Mouse (Mus musculus) CD4-positive, CD25-positive, alpha-beta regulatory T cell, adult 4 months (primary cell): ENCODE results near the gene Cog4. TPM values are rescaled to one million over a fixed set of nuclear protein-coding genes. Genes with fewer than 3 reads are reported as not detected.
A peak's percentile ranks its signal among the peaks of the same experiment; 100 is the strongest.
"Not testable (repeated sequence)": the region's sequence is repeated elsewhere in the genome, so short reads cannot be mapped to it uniquely, and the experiment has no call there.

Experiments
- ATAC-seq: one replicate; pipeline ENCODE4 v1.8.0; 2017
- polyA plus RNA-seq, 2 experiments: library from polyadenylated mRNA; unstranded; fragments of 100-300 nt; shearing (Covaris generic); gene quantifications; one replicate each; pipeline ENCODE4 v1.2.1; 2017

The Cog4 gene
- polyA plus RNA-seq, 2 experiments from 2014 or later, result 57.7 to 94.5 TPM

DNA sequence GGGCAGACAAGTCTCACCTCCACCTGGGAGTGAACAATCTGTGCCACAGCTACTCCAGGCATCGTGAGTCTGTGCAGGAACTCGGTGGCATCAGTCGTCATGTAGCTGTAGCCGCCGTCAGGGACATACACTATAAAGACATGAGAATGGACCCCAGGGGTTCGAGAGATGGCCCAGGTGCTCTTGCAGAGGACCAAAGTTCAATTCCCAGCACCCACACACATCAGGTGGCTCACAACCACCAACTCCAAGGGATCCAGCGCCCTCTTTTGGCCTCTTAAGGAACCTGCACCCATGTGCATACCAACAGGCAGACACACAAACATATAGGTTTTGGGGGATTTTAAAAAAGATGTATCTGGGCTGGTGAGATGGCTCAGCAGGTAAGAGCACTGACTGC is 45.6 kb downstream of the Cog4 start:
- ATAC-seq, result no peak

- ATAC-seq, result no peak
Measured at GRCm38 (mm10) chr8:110892913-110893312, 46.5 kb downstream of the Cog4 start.

DNA sequence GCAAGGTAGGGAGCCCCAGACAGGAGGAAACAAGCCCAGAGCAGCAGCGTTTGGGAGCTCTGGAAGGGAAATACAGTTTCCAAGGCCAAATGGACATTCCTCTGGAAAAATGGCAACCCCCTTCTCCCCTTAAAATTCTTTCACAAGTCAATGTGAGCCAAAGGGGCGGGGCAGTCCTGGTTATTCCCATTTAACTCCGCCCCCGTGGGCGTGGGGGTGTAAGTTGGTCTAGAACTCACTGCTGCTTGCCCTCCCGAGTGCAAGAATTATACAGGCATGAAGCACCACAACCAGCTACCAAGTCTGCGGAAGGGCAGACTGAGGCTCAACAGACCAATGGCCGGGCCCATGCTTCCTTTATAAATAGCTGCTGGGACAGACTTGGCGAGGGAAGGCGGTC is 48.5 kb downstream of the Cog4 start:
- ATAC-seq, result no peak

GRCm38 (mm10) chr8:110895254-110895653 is 48.9 kb downstream of the Cog4 start:
- ATAC-seq, result no peak

DNA sequence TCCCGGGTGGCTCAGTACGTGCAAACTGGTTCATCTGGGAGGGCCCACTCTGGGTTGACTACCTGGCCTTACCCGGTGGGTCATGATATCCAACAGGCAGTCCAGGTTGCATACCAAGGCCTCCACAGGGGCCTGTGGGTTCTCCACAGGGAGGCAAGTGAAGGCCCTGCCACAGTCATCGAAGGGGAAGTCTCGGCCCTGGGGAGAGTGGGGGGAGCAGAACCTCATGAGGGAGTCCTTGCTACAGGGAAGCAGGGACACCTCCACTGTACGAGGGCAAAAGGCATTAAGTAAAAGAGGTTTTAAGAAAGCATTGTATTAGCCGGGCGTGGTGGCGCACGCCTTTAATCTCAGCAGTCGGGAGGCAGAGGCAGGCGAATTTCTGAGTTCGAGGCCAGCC is 49.4 kb downstream of the Cog4 start:
- ATAC-seq, result no peak

GRCm38 (mm10) chr8:110897495-110897894 is 51.1 kb downstream of the Cog4 start:
- no peak for ATAC-seq

DNA sequence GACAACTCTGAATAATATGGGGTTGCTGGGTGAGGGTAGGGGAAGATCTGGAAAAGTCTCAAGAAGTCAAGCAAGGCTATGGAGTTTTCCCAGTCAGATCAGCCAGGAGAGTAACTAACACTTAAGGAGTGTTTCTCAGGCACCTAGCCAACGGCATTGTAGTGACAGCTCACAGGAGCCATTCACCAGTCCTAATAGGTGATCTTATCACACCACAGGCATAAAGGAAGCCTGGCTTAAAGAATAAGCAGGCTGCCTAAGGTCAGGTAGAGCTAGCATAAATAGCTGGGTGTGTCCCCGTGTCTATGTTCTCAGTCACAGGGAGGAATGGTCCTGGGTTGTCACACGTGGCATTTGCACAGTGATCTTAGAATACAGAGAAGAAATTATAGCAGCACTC is 54.7 kb downstream of the Cog4 start:
- ATAC-seq, result no peak

DNA sequence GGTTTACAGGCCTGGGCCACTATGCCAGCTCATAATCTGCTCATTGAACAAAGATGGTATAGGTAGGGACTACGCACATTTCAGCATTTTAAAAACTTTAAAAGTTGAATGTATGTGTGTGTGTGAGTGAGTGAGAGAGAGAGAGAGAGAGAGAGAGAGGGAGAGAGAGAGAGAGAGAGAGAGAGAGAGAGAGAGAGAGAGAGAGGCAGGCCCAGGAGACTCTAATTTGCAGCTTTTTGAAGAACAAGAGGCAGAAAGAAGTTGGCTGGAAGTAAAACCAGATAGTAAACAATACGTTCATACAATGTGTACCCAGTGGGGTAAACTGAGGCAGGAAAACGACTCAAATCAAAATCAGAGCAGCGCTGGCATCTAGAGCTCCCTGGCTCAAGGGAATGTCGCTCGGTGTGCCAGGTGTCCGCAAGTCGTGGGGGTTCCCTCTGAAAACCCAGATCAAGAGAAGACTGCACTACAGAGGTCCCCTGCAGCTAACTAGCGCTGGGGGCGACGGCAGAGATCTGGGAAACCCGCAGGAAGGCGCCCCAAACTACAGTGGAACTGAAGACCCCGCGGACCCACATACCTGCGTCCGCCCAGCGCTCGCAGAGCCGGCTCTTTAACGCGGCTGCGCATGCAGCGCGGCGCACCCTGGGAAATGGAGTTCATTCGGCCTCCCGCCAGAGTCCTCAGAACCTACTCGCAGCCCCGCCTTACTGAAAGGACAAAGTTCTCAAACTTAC is 55.6 kb downstream of the Cog4 start, which contains the start of gene Fuk:
TSS of gene Fuk (minus strand) at position 650 of the 740 bp plus-strand sequence.
- peak; percentile 100 for ATAC-seq

GRCm38 (mm10) chr8:110902579-110902965 is 56.2 kb downstream of the Cog4 start:
- no peak for ATAC-seq

- ATAC-seq, result no peak
Measured at GRCm38 (mm10) chr8:110905404-110905803, 59.0 kb downstream of the Cog4 start.

- no peak for ATAC-seq
Measured at GRCm38 (mm10) chr8:110906682-110907081, 60.3 kb downstream of the Cog4 start.

DNA sequence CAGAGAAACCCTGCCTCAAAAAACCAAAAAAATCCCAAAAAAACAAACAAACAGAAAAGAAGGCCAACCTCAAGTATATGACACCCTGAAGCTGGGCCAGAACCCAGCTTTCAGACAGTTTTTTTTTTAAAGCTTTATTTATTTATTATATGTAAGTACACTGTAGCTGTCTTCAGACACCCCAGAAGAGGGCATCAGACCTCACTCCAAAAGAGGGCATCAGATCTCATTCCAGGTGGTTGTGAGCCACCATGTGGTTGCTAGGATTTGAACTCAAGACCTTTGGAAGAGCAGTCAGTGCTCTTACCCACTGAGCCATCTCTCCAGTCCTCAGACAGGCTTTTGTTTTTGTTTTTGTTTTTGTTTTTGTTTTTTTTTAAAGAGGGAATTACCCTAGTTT is 63.5 kb downstream of the Cog4 start:
- not testable (repeated sequence) for ATAC-seq

GRCm38 (mm10) chr8:110911576-110912570 is 65.5 kb downstream of the Cog4 start:
- ATAC-seq, result no peak

GRCm38 (mm10) chr8:110917415-110917814 is 71.0 kb downstream of the Cog4 start:
- no peak for ATAC-seq

- no peak for ATAC-seq
Measured at GRCm38 (mm10) chr8:110918027-110918426, 71.6 kb downstream of the Cog4 start.

DNA sequence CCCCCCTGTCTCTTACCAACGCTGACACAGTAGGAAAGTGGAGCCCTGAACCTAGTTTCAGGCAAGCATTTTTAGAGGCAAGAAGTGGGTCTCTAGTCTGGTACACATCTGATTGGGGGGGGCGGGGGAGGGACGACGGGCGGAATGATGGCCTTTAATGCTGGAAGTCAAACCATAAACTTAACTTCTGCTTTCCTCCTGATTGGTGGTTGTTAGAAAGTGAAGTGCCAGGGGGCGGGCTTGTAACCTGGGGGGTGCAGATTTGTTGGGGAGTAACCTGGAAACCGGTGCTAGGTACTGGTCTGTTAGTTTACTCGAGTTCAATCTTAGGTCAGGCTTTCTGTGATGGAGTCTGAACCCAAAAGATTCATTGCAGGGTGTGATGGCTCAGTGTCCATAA is 72.1 kb downstream of the Cog4 start:
- no peak for ATAC-seq

GRCm38 (mm10) chr8:110919341-110920031 is 73.1 kb downstream of the Cog4 start, which contains the start of gene St3gal2:
TSS of gene St3gal2 (plus strand) at chr8:110919922.
- ATAC-seq, result peak; percentile 98

DNA sequence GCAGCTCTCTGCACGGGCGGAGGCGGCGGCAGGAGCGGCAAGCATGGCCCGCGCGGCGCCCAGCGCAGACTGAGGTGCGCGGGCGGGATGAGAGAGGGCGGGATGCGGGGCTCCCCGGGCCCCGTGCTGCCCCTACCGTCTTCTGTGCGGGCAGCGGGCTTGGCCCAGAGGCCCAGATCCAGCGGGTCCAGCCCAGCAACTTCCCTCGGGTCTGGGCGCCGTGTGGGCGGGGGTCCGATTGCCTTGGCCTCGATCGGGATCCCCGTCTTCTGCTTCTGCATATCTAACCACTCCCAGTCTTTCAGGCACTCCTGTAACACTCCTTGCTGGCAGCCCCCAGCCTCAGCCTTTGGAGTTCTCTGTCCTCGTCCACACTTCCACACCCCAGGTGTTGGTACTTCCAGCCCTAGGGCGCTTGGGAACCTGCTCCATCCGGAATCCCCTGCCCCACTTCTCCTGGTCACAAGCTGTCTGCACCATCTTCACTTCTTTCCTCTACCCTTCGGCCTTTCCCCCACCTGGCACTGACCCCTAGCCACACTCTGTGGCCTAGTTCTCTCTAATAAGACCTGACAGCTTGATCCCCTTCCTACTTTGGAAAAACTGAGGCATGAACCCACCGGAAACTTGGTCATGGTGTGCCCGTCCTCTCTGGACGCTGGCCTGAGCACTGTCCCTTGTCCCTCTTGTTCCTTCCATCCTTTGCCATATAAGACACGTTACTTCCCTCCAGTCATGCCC is 73.8 kb downstream of the Cog4 start:
- peak; percentile 53 for ATAC-seq

DNA sequence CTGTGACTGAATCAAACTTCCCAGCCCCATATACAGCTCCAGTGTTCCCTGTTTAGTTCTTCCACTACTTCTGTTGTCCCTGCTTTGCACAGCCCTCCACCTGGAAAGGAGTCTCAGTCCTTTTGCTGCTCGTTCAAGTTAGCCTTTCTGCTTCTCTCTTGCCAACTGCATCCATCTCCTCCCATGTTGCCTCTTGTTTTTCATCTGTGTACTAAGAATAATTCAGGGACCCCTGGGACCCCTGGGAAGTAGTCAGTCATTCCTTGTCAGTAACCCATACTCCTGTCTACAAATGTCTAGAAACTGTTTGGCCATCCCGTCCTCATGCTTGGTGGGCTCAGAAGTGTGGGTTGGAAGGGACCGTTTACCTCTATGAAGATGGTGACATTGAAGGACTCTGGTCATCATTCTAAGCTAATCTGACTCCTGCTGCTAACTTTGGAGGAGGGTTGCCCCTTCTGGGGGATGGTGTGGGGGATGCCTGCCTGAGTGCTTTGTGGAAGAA is 74.4 kb downstream of the Cog4 start:
- no peak for ATAC-seq

DNA sequence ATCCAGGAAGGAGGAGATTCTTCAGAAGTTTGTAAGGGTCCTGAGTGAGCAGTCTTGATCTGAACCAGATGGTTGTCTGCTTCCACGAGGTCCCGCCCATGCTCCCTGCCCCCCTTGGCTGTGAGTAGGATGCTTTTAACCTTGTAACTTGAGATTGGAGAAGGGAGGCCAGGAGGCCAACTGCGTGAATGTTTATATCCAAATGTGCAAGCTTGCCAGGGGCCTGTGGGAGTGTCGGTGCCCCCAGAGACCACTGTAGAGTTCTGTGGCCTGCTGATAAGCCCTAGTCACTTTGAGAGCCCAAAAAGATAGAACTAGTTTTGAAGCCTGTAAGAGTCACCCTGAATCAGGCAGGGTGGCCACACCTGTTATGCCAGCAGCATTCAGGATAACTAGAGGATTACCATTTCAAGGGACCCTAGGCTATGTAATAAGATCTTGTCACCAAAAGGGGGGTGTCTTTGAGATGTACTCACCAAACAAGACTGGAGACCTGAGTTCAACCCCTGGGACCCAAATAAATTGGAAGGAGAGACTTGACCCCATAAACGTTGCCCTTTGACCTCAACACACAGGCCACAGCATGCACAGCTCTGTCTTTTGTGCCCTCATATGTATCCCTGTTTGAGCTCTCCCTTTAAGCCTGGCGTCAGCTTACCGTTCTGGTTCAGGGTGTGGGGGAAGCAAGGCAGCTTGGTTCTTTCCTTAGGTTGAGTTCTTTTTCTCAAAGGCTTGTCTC is 75.3 kb downstream of the Cog4 start:
- no peak for ATAC-seq

DNA sequence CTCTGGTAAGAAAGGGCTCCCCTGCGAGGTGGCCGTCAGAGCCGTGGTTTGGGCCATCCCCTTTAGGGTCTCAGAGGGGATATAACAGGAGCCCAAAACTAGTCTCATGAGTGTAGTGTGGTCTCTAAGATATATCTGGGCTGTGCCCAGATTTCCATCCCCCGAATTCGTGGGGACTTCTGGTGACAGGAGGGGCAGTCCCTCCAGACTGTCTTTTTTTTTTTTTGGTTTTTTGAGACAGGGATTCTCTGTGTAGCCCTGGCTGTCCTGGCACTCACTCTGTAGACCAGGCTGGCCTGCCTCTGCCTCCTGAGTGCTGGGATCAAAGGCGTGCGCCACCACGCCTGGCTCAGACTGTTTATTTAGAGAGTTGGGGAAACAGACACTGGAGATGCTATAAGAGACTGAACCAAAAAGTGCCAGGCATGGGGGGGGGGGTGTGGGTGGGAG is 79.3 kb downstream of the Cog4 start:
- ATAC-seq, result peak; percentile 14
